Mouse (Mus musculus) hindbrain, embryonic 14.5 days (tissue): ENCODE measurements around the gene B4galt3. TPM values are rescaled to one million over a fixed set of nuclear protein-coding genes. Genes with fewer than 3 reads are reported as not detected.
A peak's percentile ranks its signal among the peaks of the same experiment; 100 is the strongest.

Experiments used
- ATAC-seq: fragments of 200-750 bp; cut with Nextera tagmentation; 2 replicates; pipeline ENCODE4 v1.8.0; 2017; ENCODE audit warnings: moderate number of reproducible peaks, mild to moderate bottlenecking, moderate TSS enrichment, moderate library complexity; ENCODE audit not compliant: low FRiP score
- DNase-seq: peaks from one replicate; pipeline ENCODE4 v3.0.0-alpha.2; 2015; ENCODE audit warnings: low spot score
- H3K27ac ChIP-seq: fragments of 300-500 bp; sonication (generic); 2 replicates; pipeline ENCODE4 v1.5.1; 2014; ENCODE audit warnings: mild to moderate bottlenecking, moderate library complexity
- H3K27me3 ChIP-seq: fragments of 300-500 bp; sonication (generic); 2 replicates; pipeline ENCODE4 v1.6.1; 2014; ENCODE audit warnings: mild to moderate bottlenecking, low read length, mixed read lengths; ENCODE audit not compliant: control insufficient read depth, insufficient read depth
- H3K36me3 ChIP-seq: fragments of 300-500 bp; sonication (generic); replicated peaks from 2 replicates; pipeline ENCODE4 v1.6.1; 2014; ENCODE audit not compliant: control insufficient read depth, insufficient read depth
- H3K4me1 ChIP-seq: fragments of 300-500 bp; sonication (generic); replicated peaks from 2 replicates; pipeline ENCODE4 v1.6.1; 2014; ENCODE audit warnings: antibody characterized with exemption, low read length, mixed read lengths; ENCODE audit not compliant: control insufficient read depth, insufficient read depth
- H3K4me2 ChIP-seq: fragments of 300-500 bp; sonication (generic); replicated peaks from 2 replicates; pipeline ENCODE4 v1.6.1; 2014; ENCODE audit warnings: mild to moderate bottlenecking, moderate library complexity
- H3K4me3 ChIP-seq: fragments of 300-500 bp; sonication (generic); replicated peaks from 2 replicates; pipeline ENCODE4 v1.5.1; 2014; ENCODE audit warnings: mild to moderate bottlenecking, low read length
- H3K9ac ChIP-seq: fragments of 300-500 bp; sonication (generic); 2 replicates; pipeline ENCODE4 v1.6.1; 2014
- H3K9me3 ChIP-seq: fragments of 300-500 bp; sonication (generic); 2 replicates; pipeline ENCODE4 v1.6.1; 2016; ENCODE audit warnings: low read length; ENCODE audit not compliant: control insufficient read depth
- WGBS: fragments of 180-500 bp; shearing (Covaris S2); extraction: QIAGEN DNeasy Blood & Tissue Kit; methylation state at CpG from one replicate; pipeline ENCODE4 v1.1.7; 2014; 5-methylcytosine and 5-hydroxymethylcytosine counted together
- polyA plus RNA-seq: library from polyadenylated mRNA; unstranded; fragments of >200 nt; fragmentation: Nextera tagmentation; extraction: Ambion mirVana; gene quantifications from 2 replicates; pipeline ENCODE4 v1.2.1, GENCODE M21; 2014

The B4galt3 gene
- polyA plus RNA-seq, 1 experiment from 2014 or later: 88.6 TPM

DNA sequence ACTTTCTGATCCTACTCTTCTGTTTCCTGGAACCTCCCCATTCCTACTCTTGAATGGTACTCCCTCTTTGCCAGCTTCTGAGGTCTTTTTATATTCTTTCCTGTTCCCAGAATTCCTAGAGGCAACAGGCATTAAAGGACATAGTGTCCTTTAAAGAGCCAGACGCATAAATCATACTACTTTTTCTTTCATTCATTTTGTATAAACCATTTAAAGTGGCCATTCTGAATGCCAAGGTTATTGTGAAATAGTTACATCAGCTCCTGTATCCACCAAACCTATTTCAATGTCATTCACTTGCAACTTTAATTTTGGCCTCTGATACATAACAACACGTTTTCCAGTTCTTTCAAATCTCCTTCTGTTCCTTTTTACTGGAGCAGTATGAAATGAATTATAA is 39.2 kb downstream of the B4galt3 start:
- Histone ChIP-seq H3K9ac (no peak overlapping the region), H3K36me3 (no peaks in the 10 kb centered on the region), H3K9me3 (no peaks in the 10 kb centered on the region), H3K4me3 (no peak overlapping the region), H3K27ac (no peak overlapping the region), H3K4me2 (no peak overlapping the region), H3K4me1 (no peaks in the 10 kb centered on the region), H3K27me3 (no peaks in the 10 kb centered on the region)
- ATAC-seq: no peak
- WGBS: 70% methylated on average over 2 of the region's 2 CpGs
- no peak for DNase-seq

DNA sequence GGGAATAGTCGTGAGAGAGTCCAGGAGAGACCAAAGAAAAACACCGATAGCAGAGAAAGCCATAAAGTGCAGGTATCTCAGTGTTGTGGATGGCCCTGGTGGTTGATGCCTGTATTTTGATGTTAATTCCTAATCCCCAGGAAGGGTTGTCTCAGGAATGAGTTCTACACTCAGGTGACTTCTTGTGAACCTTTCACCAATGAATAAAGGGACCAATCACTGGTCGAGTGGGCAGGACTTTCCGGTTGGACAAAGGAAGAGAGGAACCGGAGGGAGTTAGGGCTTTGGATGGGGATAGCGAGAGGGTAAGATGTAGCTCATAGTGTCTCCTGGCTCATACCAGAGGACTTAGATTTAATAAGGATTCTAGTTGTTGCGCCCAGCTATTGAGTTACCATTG is 49.6 kb downstream of the B4galt3 start:
- H3K4me3 ChIP-seq: no peak overlapping the region; the same call in 1 of the 2 replicates
- ATAC-seq (no peak), DNase-seq (no peak)
- H3K27me3 ChIP-seq: no peaks in the 10 kb centered on the region
- H3K9ac ChIP-seq: no peak overlapping the region
- 12% methylated on average over 7 of the region's 7 CpGs for WGBS
- 0 out of 2 replicates have a peak, but pooled peaks cover 3% of the 10 kb centered on the region for H3K36me3 ChIP-seq
- no peaks in the 10 kb centered on the region for H3K9me3 ChIP-seq
- 0 out of 2 replicates have a peak overlapping the region, but pooled peaks have one; percentile 15 for H3K4me2 ChIP-seq
- H3K4me1 ChIP-seq: no peaks in the 10 kb centered on the region
- no peak overlapping the region for H3K27ac ChIP-seq

DNA sequence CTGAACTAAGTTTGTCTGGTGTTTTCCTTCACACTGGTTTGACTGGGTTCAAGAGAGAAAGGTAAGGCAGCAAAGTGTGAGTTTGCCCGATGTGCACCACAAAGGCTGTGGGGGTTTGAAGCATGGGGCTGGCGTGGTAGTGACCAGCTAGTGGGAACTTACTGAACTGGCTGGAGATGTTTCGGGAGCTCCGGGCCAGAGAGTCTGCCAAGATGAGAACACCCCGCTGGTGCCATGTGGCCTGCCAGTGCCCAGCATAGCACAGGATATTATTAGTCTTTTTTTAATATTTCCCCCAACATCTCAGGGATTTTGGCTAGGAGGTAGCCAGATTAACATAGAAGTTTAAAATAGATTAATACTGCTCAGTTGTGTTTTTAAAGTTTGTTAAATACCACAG is 50.0 kb downstream of the B4galt3 start:
- Histone ChIP-seq H3K27me3 (no peaks in the 10 kb centered on the region), H3K27ac (no peak overlapping the region), H3K9me3 (no peaks in the 10 kb centered on the region), H3K4me2 (0 out of 2 replicates have a peak overlapping the region, but pooled peaks have one; percentile 15), H3K36me3 (0 out of 2 replicates have a peak, but pooled peaks cover 3% of the 10 kb centered on the region), H3K4me3 (no peak overlapping the region; the same call in 1 of the 2 replicates), H3K9ac (no peak overlapping the region), H3K4me1 (no peaks in the 10 kb centered on the region)
- 15% methylated on average over 5 of the region's 5 CpGs for WGBS
- no peak for DNase-seq
- no peak for ATAC-seq

DNA sequence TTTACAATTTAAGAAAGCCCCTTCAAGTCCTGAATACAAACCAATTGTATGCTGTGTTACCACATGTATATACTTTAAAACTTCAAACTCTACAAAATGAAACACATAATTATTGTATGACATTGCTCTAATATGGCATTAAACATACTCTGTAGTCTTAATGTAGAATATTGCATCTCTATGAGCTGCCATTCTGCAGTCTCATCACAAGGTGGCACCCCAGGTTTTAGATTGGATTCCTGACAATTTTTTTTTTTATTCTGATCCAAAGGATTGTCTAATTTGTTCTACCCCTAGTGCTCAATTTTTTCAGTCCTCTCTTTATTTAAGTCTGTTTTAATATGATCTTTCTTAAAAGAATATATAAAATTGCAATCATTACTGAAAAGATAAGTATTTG is 51.3 kb downstream of the B4galt3 start:
- DNase-seq: peak; percentile 42
- H3K4me3 ChIP-seq: no peak overlapping the region

DNA sequence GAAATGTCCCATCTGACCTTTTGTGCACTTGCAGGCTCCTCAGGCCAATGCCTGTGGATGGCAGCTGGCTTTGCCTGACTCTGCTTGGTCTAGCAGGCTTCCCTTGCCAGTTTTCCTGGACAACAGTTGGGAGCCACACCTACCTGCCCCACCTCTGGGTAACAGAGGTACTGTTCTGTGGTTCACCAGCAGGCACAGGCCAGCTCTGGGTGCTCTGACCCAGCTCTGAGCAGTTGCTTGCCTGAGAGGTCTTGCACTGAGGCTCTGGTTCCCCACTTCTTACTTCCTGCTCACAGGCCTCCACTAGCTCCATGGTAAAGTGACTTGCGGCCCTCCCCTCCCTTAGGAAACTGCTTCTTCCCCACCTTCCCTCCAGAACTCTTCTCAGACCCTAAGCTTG is 51.9 kb downstream of the B4galt3 start:
- no peak for DNase-seq
- peak; percentile 40; the same call in 1 of the 2 replicates for ATAC-seq
- Histone ChIP-seq H3K4me2 (no peak overlapping the region), H3K4me1 (peaks cover under 1% of the 10 kb centered on the region; the same call in 1 of the 2 replicates), H3K36me3 (0 out of 2 replicates have a peak, but pooled peaks cover 9% of the 10 kb centered on the region), H3K27ac (no peak overlapping the region), H3K27me3 (no peaks in the 10 kb centered on the region), H3K4me3 (no peak overlapping the region), H3K9ac (no peak overlapping the region), H3K9me3 (no peaks in the 10 kb centered on the region)
- WGBS: 93% methylated on average over 1 of the region's 1 CpGs

More for the DNA sequence above, 51.3 kb downstream of the B4galt3 start:
- ATAC-seq: no peak
- Histone ChIP-seq H3K36me3 (0 out of 2 replicates have a peak, but pooled peaks cover 9% of the 10 kb centered on the region), H3K9me3 (no peaks in the 10 kb centered on the region), H3K4me1 (no peaks in the 10 kb centered on the region; the same call in 1 of the 2 replicates), H3K27me3 (no peaks in the 10 kb centered on the region), H3K27ac (no peak overlapping the region), H3K4me2 (no peak overlapping the region), H3K9ac (no peak overlapping the region)

DNA sequence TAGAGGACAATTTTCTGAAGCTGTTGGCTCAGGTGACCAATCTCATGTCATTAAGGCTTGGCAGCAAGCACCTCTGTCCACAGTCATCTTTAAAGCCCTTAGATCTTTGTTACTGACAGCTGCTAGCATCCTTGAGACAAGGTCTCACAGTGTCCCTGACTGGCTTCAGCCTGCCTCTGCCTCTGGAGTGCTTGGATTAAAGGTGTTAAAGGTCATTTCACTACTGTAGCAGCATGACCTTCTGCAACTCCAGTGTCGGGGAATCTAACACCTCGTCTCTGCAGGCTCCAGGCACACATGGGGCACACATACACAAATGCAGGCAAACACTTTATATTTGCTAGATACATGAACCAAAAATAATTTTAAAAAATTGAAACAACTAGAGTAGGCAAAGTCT is 55.4 kb downstream of the B4galt3 start:
- H3K27ac ChIP-seq: no peak overlapping the region
- DNase-seq (no peak), ATAC-seq (no peak)
- no peaks in the 10 kb centered on the region for H3K9me3 ChIP-seq
- 0 out of 2 replicates have a peak, but pooled peaks cover 9% of the 10 kb centered on the region for H3K36me3 ChIP-seq
- no peaks in the 10 kb centered on the region for H3K27me3 ChIP-seq
- H3K4me2 ChIP-seq: no peak overlapping the region
- no peak overlapping the region for H3K9ac ChIP-seq
- 87% methylated on average over 2 of the region's 2 CpGs for WGBS
- no peak overlapping the region for H3K4me3 ChIP-seq
- peaks cover 20% of the 10 kb centered on the region for H3K4me1 ChIP-seq

Other genes with a start within 250 kb of the B4galt3 start
- 9.6 and 11.6 TPM in 2 replicates for gene Fcgr3, start 205.4 kb upstream of the B4galt3 start, polyA plus RNA-seq
- gene Cfap126, start 156.4 kb upstream of the B4galt3 start, polyA plus RNA-seq: 11.7 and 20.3 TPM in 2 replicates
- gene Sdhc, start 119.7 kb upstream of the B4galt3 start, polyA plus RNA-seq: 311 and 314 TPM in 2 replicates
- 3.5 and 4.8 TPM in 2 replicates for gene Mpz, start 119.6 kb upstream of the B4galt3 start, polyA plus RNA-seq
- 37.2 and 55.1 TPM in 2 replicates for gene Pcp4l1, start 74.1 kb upstream of the B4galt3 start, polyA plus RNA-seq
- 0.21 and 0.50 TPM in 2 replicates for gene Nr1i3, start 56.4 kb upstream of the B4galt3 start, polyA plus RNA-seq
- 41.2 and 47.0 TPM in 2 replicates for gene Tomm40l, start 47.8 kb upstream of the B4galt3 start, polyA plus RNA-seq
- gene Apoa2, start 45.3 kb upstream of the B4galt3 start, polyA plus RNA-seq: 5.6 and 7.0 TPM in 2 replicates
- 25.2 and 30.1 TPM in 2 replicates for gene Fcer1g, start 36.0 kb upstream of the B4galt3 start, polyA plus RNA-seq
- 3.0 and 3.7 TPM in 2 replicates for gene Adamts4, start 19.9 kb upstream of the B4galt3 start, polyA plus RNA-seq
- gene Ndufs2, start 18.9 kb upstream of the B4galt3 start, polyA plus RNA-seq: 218 and 247 TPM in 2 replicates
- 43.5 and 44.6 TPM in 2 replicates for gene Ppox, start 10.9 kb downstream of the B4galt3 start, polyA plus RNA-seq
- gene Usp21, start 17.7 kb downstream of the B4galt3 start, polyA plus RNA-seq: 80.1 and 85.8 TPM in 2 replicates
- 116 and 131 TPM in 2 replicates for gene Ufc1, start 24.7 kb downstream of the B4galt3 start, polyA plus RNA-seq
- 45.9 and 49.9 TPM in 2 replicates for gene Dedd, start 58.8 kb downstream of the B4galt3 start, polyA plus RNA-seq
- gene Nit1, start 75.3 kb downstream of the B4galt3 start, polyA plus RNA-seq: 36.6 and 37.8 TPM in 2 replicates
- gene Pfdn2, start 75.3 kb downstream of the B4galt3 start, polyA plus RNA-seq: 60.3 and 66.1 TPM in 2 replicates
- 2.6 and 3.9 TPM in 2 replicates for gene Klhdc9, start 90.5 kb downstream of the B4galt3 start, polyA plus RNA-seq
- gene Nectin4, start 99.8 kb downstream of the B4galt3 start, polyA plus RNA-seq: 2.3 TPM in 2 replicates
- gene Arhgap30, start 118.6 kb downstream of the B4galt3 start, polyA plus RNA-seq: 0.31 and 0.71 TPM in 2 replicates
- gene Usf1, start 141.0 kb downstream of the B4galt3 start, polyA plus RNA-seq: 166 and 175 TPM in 2 replicates
- gene Tstd1, start 148.5 kb downstream of the B4galt3 start, polyA plus RNA-seq: 2.4 and 3.1 TPM in 2 replicates
- 12.8 and 14.0 TPM in 2 replicates for gene F11r, start 167.2 kb downstream of the B4galt3 start, polyA plus RNA-seq
- 23.0 and 29.8 TPM in 2 replicates for gene Alyref2, start 233.2 kb downstream of the B4galt3 start, polyA plus RNA-seq